Mouse (Mus musculus) spleen, postnatal 4 days (tissue): ENCODE data around the gene Gm29276.
"Not testable (repeated sequence)": the region's sequence is repeated elsewhere in the genome, so short reads cannot be mapped to it uniquely, and the experiment has no call there.

Experiments used
- DNase-seq, 2 experiments: peaks; one replicate each; pipeline ENCODE4 v3.0.0; 2022; ENCODE audit warnings: low spot score in 2 of 2

The Gm29276 gene

DNA sequence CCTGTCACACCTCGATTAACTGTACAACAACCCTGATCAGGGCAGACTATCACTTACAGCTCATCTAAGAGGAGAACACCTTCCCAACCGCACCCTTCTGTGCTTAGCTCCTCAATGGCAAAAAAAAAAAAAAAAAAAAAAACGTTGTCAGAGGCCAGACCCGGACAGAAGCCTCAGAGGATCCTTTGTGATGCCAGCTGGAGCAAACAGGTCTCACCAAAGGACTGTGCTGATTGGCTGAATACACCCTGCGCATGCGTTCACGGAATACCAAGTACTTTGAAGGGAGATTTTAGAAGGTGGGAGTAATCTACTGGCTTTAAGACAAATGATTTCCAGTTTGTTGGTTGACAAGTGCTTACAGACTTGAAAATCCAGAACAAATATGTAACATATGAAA lies at the start of gene Gm29276:
Gene Gm29276, minus strand, starts transcription at position 101 of the 400 bp plus-strand sequence.
- not testable (repeated sequence) for DNase-seq
